Mouse (Mus musculus) G1E (cell line): Measurements from ENCODE around the gene Tmem119. TPM values are rescaled to one million over a fixed set of nuclear protein-coding genes. Genes with fewer than 3 reads are reported as not detected.

Experiments
- ATAC-seq: 2 replicates; pipeline ENCODE4 v1.8.0; 2016; ENCODE audit warnings: mild to moderate bottlenecking; ENCODE audit not compliant: insufficient number of reproducible peaks, poor library complexity, low FRiP score, severe bottlenecking; ENCODE audit errors: extremely low read depth
- DNase-seq: peaks from one replicate; pipeline ENCODE4 v3.0.0; 2012; ENCODE audit warnings: low spot score
- H3K27me3 ChIP-seq: 2 replicates; pipeline ENCODE4 v1.6.1; 2012; ENCODE audit warnings: mild to moderate bottlenecking, low read length, inconsistent platforms; ENCODE audit not compliant: insufficient read depth
- H3K36me3 ChIP-seq: replicated peaks from 2 replicates; pipeline ENCODE3; 2012; ENCODE audit warnings: mild to moderate bottlenecking, inconsistent platforms
- H3K4me1 ChIP-seq: 2 replicates; pipeline ENCODE4 v1.6.1; 2012; ENCODE audit warnings: low read depth, low read length, inconsistent platforms, mixed read lengths; ENCODE audit not compliant: insufficient read depth
- H3K4me3 ChIP-seq: 2 replicates; pipeline ENCODE4 v1.5.1; 2012; ENCODE audit warnings: low read depth, mild to moderate bottlenecking, inconsistent platforms, low read length, moderate library complexity, mixed read lengths
- H3K9me3 ChIP-seq: replicated peaks from 2 replicates; pipeline ENCODE4 v1.6.1; 2012; ENCODE audit warnings: inconsistent platforms
- CTCF ChIP-seq: IDR thresholded peaks from 2 replicates; pipeline ENCODE4 v1.5.1; 2012; ENCODE audit warnings: low read depth, low read length, inconsistent platforms, mixed read lengths
- GATA1 ChIP-seq: IDR thresholded peaks from 2 replicates; pipeline ENCODE4 v1.6.1; 2012; ENCODE audit warnings: borderline replicate concordance, low read length, inconsistent platforms, mixed read lengths
- GATA2 ChIP-seq: IDR thresholded peaks from 2 replicates; pipeline ENCODE4 v1.6.1; 2012; ENCODE audit warnings: low read depth, low read length, inconsistent platforms, borderline replicate concordance
- POLR2AphosphoS5 ChIP-seq: IDR thresholded peaks from 2 replicates; pipeline ENCODE4 v1.6.1; 2012; ENCODE audit warnings: low read depth, low read length, inconsistent platforms; ENCODE audit not compliant: insufficient replicate concordance
- TAL1 ChIP-seq: conservative IDR thresholded peaks from 2 replicates; pipeline ENCODE4 v1.6.1; 2012; ENCODE audit warnings: low read depth, low read length, inconsistent platforms, mixed read lengths
- polyA plus RNA-seq: library from polyadenylated mRNA; stranded (reverse); fragments of >175 nt; gene quantifications from 2 replicates; pipeline ENCODE4 v1.2.3, GENCODE M21; 2012
- total RNA-seq, 2 experiments: library from RNA; stranded (forward) in 1 of 2; stranded (reverse) in 1 of 2; fragments of 200-1000 nt in 1 of 2; fragments of >200 nt in 1 of 2; fragmentation: Nextera tagmentation in 1 of 2; gene quantifications; 2 replicates each; pipeline ENCODE4 v1.2.3; 2014 to 2017

Gene Tmem119
- total and polyA plus RNA-seq, 3 experiments: 0.21 to 0.27 TPM; not detected in 1

DNA sequence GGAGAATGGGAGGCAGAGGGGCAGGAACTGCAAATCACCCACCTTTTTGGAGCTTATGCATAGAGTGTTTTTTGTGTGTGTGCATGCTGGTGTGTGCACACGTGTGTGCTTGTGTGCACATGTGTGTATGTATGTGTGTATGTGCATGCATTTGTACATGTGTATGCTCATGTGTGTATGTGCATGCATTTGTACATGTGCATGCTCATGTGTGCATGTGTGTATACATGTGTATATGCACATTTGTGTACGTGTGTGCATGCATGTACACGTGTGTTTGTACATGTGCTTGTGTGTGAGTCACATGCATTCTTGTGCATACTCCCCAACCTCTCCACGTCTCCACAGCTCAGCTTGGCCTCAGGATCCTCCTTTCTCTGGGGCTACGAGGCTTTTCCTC is 30.5 kb upstream of the Tmem119 start:
- Histone ChIP-seq H3K4me3 (peak overlapping the region; percentile 72; the same call in 1 of the 2 replicates), H3K36me3 (peaks cover 13% of the 10 kb centered on the region), H3K4me1 (peaks cover 46% of the 10 kb centered on the region), H3K27me3 (peaks cover 4% of the 10 kb centered on the region; the same call in 1 of the 2 replicates), H3K9me3 (no peaks in the 10 kb centered on the region)
- DNase-seq (no peak), ATAC-seq (no peak)
- no peak for TF ChIP-seq POLR2AphosphoS5

DNA sequence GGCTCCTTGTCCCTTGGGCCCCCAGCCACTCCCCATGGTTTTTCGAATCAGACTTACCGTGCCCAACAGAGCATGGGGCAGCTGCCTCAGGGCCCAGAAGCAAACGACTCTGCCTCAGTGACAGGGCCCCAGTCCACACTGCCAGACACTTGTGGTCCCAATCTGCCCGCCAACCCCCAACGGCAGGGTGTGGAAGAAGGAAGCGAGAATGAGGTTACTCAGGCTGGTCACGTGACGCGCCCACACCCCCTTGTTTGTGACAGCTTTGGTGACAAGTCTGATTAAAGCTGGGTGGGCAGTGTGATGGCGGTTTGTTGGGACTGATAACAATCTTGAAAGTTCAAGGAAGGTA is 30.0 kb upstream of the Tmem119 start:
- peak overlapping the region; percentile 72 for H3K4me3 ChIP-seq
- H3K9me3 ChIP-seq: no peaks in the 10 kb centered on the region
- TF ChIP-seq CTCF: no peak
- no peak for TF ChIP-seq POLR2AphosphoS5
- TF ChIP-seq GATA2: no peak
- no peak for TF ChIP-seq GATA1
- no peak for TF ChIP-seq TAL1
- DNase-seq: peak; percentile 87
- H3K27me3 ChIP-seq: peaks cover 4% of the 10 kb centered on the region; the same call in 1 of the 2 replicates
- ATAC-seq: peak; percentile 86
- peaks cover 47% of the 10 kb centered on the region for H3K4me1 ChIP-seq
- H3K36me3 ChIP-seq: peaks cover 16% of the 10 kb centered on the region

DNA sequence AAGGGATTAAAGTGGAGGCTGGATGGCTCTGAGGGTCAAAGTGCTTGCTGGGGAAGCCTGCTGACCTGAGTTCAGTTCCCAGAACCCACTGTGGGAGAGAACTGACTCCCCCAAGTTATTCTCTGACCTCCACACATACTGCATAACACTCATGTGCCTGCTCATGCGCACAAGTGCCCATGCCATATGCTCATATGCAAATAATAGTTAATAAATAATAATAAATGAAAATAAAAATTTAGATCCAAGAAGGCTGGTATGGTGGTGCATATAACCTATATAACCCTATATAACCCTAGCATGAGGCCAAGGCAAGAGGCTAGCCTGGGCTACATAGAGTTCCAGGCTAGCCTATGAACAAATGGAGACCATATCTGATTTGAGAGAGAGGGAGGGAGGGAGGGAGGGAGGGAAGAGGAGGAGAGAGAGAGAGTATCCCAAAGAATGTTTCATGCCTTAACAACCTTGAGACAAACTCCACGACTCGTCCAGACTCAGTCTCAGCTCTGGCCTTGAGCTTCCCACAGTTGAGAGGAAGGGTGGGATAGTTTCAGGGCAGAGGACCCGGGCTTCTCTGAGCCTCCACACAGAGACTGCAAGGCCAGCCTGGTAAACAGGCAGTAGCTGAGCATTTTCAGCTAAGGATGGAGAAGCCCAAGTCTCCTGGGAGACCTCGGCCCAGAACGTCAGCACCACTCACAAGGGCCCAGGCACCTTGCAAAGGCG is 29.4 kb upstream of the Tmem119 start:
- Histone ChIP-seq H3K9me3 (no peaks in the 10 kb centered on the region), H3K4me3 (peak overlapping the region; percentile 72), H3K36me3 (peaks cover 21% of the 10 kb centered on the region), H3K27me3 (peaks cover 4% of the 10 kb centered on the region; the same call in 1 of the 2 replicates), H3K4me1 (peaks cover 50% of the 10 kb centered on the region)
- TF ChIP-seq GATA1: no peak
- TF ChIP-seq TAL1: no peak
- TF ChIP-seq CTCF: no peak
- TF ChIP-seq POLR2AphosphoS5: no peak
- no peak for TF ChIP-seq GATA2
- ATAC-seq: peak; percentile 9; the same call in 1 of the 2 replicates
- DNase-seq: peak; percentile 21

DNA sequence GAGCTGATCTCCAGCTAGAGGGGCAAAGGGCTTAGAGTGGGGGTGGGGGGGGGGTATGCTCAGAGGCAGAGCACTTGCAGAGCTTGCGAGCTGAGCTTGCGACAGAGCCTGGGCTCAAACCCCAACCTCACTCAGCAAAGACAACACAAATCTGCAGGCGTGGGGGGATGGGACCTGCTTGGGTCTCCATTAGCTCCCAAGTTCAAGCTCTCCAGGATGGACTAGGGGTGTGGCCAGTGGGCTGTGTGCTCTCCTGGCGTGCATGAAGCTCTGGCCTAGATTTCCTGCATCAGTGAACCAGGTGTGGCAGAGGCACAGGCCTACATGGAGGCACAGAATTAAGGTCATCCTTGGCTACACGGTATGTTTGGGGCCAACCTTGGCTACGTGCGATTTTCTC is 28.2 kb upstream of the Tmem119 start:
- no peak for ATAC-seq
- TF ChIP-seq GATA1: no peak
- TF ChIP-seq CTCF: no peak
- TF ChIP-seq GATA2: no peak
- no peak for TF ChIP-seq POLR2AphosphoS5
- TF ChIP-seq TAL1: no peak
- H3K4me3 ChIP-seq: no peak overlapping the region; the same call in 1 of the 2 replicates
- no peak for DNase-seq
- peaks cover 4% of the 10 kb centered on the region; the same call in 1 of the 2 replicates for H3K27me3 ChIP-seq
- peaks cover 56% of the 10 kb centered on the region for H3K4me1 ChIP-seq
- H3K9me3 ChIP-seq: no peaks in the 10 kb centered on the region
- H3K36me3 ChIP-seq: peaks cover 29% of the 10 kb centered on the region

DNA sequence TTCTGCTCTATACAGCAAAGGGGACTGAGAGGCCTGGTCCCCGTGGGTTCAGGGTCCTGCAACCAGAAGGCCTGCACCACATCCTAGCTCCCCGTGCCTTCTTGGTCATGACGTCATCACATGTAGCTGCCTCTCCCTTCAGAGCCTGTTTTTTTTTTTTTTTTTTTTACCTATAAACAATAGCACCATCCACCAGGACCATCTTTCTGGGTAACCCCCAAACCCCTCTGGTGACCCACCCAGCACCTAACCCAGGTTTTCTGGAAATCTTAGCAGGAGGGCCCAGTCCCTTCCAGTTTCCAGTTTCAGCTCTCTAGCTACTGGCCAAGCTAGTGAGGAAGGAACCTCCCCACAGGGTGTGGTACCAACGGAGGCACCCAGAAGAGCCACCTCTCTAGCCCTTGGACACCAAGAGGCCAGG is 27.7 kb upstream of the Tmem119 start:
- peaks cover 4% of the 10 kb centered on the region; the same call in 1 of the 2 replicates for H3K27me3 ChIP-seq
- ATAC-seq: no peak
- H3K4me3 ChIP-seq: no peak overlapping the region
- H3K36me3 ChIP-seq: peaks cover 31% of the 10 kb centered on the region
- H3K4me1 ChIP-seq: peaks cover 56% of the 10 kb centered on the region
- no peak for DNase-seq
- no peaks in the 10 kb centered on the region for H3K9me3 ChIP-seq
- TF ChIP-seq POLR2AphosphoS5 (no peak), TAL1 (no peak), CTCF (no peak), GATA1 (no peak), GATA2 (no peak)

DNA sequence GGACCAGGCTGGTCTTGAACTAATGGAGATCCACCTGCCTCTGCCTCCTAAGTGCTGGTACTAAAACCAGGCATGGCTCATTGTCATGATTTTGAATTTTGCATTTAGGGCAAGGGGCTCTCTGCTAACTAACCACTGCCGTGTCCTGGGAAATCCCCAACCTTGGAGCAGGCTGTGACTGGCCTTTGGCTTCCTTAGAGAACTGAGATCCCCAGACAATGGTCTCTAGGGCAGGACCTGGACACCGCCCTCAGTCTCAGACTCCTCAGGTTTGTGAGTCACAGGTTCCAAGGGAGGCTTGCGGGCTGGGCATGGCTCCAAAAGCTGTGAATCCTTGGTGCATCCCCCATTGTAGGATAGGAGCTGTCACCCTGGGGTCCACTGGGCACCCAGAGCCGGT is 26.3 kb upstream of the Tmem119 start:
- ATAC-seq (no peak), DNase-seq (no peak)
- no peak for TF ChIP-seq TAL1
- TF ChIP-seq GATA2: no peak
- no peak for TF ChIP-seq GATA1
- no peak for TF ChIP-seq CTCF
- TF ChIP-seq POLR2AphosphoS5: no peak
- no peaks in the 10 kb centered on the region for H3K9me3 ChIP-seq
- no peaks in the 10 kb centered on the region for H3K27me3 ChIP-seq
- H3K4me1 ChIP-seq: peaks cover 44% of the 10 kb centered on the region
- peaks cover 33% of the 10 kb centered on the region for H3K36me3 ChIP-seq
- H3K4me3 ChIP-seq: no peak overlapping the region

DNA sequence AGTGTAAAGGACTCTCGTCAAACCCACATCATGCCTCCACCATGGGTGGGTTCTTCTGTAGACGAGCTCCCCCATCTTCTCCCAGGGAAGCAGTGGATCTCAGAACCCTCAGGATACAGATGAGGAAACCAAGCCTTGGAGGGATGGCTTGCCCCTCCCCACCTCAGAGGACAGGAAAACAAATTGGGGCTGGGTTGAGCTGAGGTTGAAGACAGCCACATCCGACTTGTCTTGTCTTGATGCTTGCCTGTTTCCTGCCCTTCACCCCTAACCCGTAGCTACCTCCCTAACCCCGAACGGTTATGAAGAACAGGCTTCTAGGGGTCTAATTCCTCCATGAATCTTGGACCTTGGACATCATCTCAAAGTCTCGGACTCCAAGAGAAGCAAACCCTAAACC is 25.2 kb upstream of the Tmem119 start:
- Histone ChIP-seq H3K36me3 (peaks cover 33% of the 10 kb centered on the region), H3K4me3 (no peak overlapping the region), H3K27me3 (no peaks in the 10 kb centered on the region), H3K9me3 (no peaks in the 10 kb centered on the region), H3K4me1 (peaks cover 34% of the 10 kb centered on the region)
- TF ChIP-seq GATA1 (no peak), TAL1 (no peak), CTCF (no peak), GATA2 (no peak), POLR2AphosphoS5 (no peak)
- no peak for ATAC-seq
- DNase-seq: no peak
